Mouse (Mus musculus) limb, embryonic 11.5 days (tissue): ENCODE measurements at regions not wholly inside any gene's neighbourhood (a gene's known extent, or its start where the extent isn't known, plus 50 kb on each side); places are given as distances from the start of the nearest gene placed in this dataset.

ENCODE experiments used
- ATAC-seq: fragments of 200-750 bp; cut with Nextera tagmentation; 2 replicates; pipeline ENCODE4 v1.8.0; 2017; ENCODE audit warnings: low read depth; ENCODE audit not compliant: insufficient number of reproducible peaks, low FRiP score, low TSS enrichment
- DNase-seq: peaks from one replicate; pipeline ENCODE4 v3.0.0-alpha.2; 2015; ENCODE audit warnings: low spot score
- H3K27ac ChIP-seq: fragments of 300-500 bp; sonication (generic); replicated peaks from 2 replicates; pipeline ENCODE4 v1.5.1; 2014; ENCODE audit warnings: low read depth, mild to moderate bottlenecking, low read length
- H3K27me3 ChIP-seq: fragments of 300-500 bp; sonication (generic); 2 replicates; pipeline ENCODE4 v1.6.1; 2014; ENCODE audit warnings: mild to moderate bottlenecking, low read length, mixed read lengths; ENCODE audit not compliant: control insufficient read depth, insufficient read depth
- H3K36me3 ChIP-seq: fragments of 300-500 bp; sonication (generic); 2 replicates; pipeline ENCODE4 v1.6.1; 2014; ENCODE audit warnings: mild to moderate bottlenecking, low read length, moderate library complexity, mixed read lengths; ENCODE audit not compliant: control insufficient read depth, insufficient read depth
- H3K4me1 ChIP-seq: fragments of 300-500 bp; sonication (generic); 2 replicates; pipeline ENCODE4 v1.6.1; 2014; ENCODE audit warnings: low read length, mixed read lengths; ENCODE audit not compliant: control insufficient read depth, insufficient read depth
- H3K4me2 ChIP-seq: fragments of 300-500 bp; sonication (generic); 2 replicates; pipeline ENCODE4 v1.6.1; 2014; ENCODE audit warnings: low read depth, mild to moderate bottlenecking, moderate library complexity; ENCODE audit not compliant: severe bottlenecking
- H3K4me3 ChIP-seq: fragments of 300-500 bp; sonication (generic); 2 replicates; pipeline ENCODE4 v1.5.1; 2014; ENCODE audit warnings: low read depth, low read length
- H3K9ac ChIP-seq: fragments of 300-500 bp; sonication (generic); 2 replicates; pipeline ENCODE4 v1.6.1; 2014; ENCODE audit warnings: mild to moderate bottlenecking, low read length
- H3K9me3 ChIP-seq: fragments of 300-500 bp; sonication (generic); 2 replicates; pipeline ENCODE4 v1.6.1; 2016; ENCODE audit warnings: low read length; ENCODE audit not compliant: control insufficient read depth
- whole genome bisulfite sequencing: fragments of 180-500 bp; shearing (Covaris S2); extraction: QIAGEN DNeasy Blood & Tissue Kit; methylation state at CpG from one replicate; pipeline ENCODE4 v1.1.7; 2014; 5-methylcytosine and 5-hydroxymethylcytosine counted together

- Histone ChIP-seq H3K4me2 (no peak overlapping the region), H3K9me3 (no peaks in the 10 kb centered on the region), H3K27ac (no peak overlapping the region), H3K9ac (no peak overlapping the region), H3K36me3 (no peaks in the 10 kb centered on the region), H3K4me1 (no peaks in the 10 kb centered on the region; the same call in 1 of the 2 replicates), H3K27me3 (no peaks in the 10 kb centered on the region), H3K4me3 (no peak overlapping the region)
- WGBS = 85% methylated on average over 3 of the region's 3 CpGs
- ATAC-seq (no peak), DNase-seq (no peak)
Observed at GRCm38 (mm10) chr8:30962207-30962606, 2466.3 kb upstream of the 5930422O12Rik start.

GRCm38 (mm10) chr8:30982814-30983213 lies 2445.7 kb upstream of the 5930422O12Rik start:
- H3K4me1 ChIP-seq = no peaks in the 10 kb centered on the region
- no peaks in the 10 kb centered on the region for H3K36me3 ChIP-seq
- H3K9me3 ChIP-seq = no peaks in the 10 kb centered on the region
- no peak for DNase-seq
- WGBS = 71% methylated on average over 2 of the region's 2 CpGs
- H3K4me2 ChIP-seq = no peak overlapping the region
- H3K27ac ChIP-seq = no peak overlapping the region
- no peak overlapping the region for H3K4me3 ChIP-seq
- no peaks in the 10 kb centered on the region for H3K27me3 ChIP-seq
- no peak overlapping the region for H3K9ac ChIP-seq
- no peak for ATAC-seq

- no peaks in the 10 kb centered on the region for H3K4me1 ChIP-seq
- ATAC-seq (no peak), DNase-seq (no peak)
- H3K4me2 ChIP-seq = no peak overlapping the region
- H3K27ac ChIP-seq = no peak overlapping the region
- 83% methylated on average over 5 of the region's 5 CpGs for WGBS
- H3K9me3 ChIP-seq = no peaks in the 10 kb centered on the region
- H3K27me3 ChIP-seq = no peaks in the 10 kb centered on the region
- no peaks in the 10 kb centered on the region for H3K36me3 ChIP-seq
- H3K9ac ChIP-seq = no peak overlapping the region
- no peak overlapping the region for H3K4me3 ChIP-seq
Observed at GRCm38 (mm10) chr8:30988051-30988450, 2440.5 kb upstream of the 5930422O12Rik start.

- Histone ChIP-seq H3K9me3 (no peaks in the 10 kb centered on the region), H3K4me3 (no peak overlapping the region), H3K4me2 (no peak overlapping the region), H3K4me1 (peaks cover 5% of the 10 kb centered on the region; the same call in 1 of the 2 replicates), H3K27me3 (no peaks in the 10 kb centered on the region), H3K36me3 (no peaks in the 10 kb centered on the region), H3K27ac (no peak overlapping the region), H3K9ac (no peak overlapping the region)
- DNase-seq = no peak
- no peak for ATAC-seq
- WGBS = 41% methylated on average over 9 of the region's 9 CpGs
Observed at GRCm38 (mm10) chr8:30998657-30999056, 2429.9 kb upstream of the 5930422O12Rik start.

GRCm38 (mm10) chr8:31000120-31000519 lies 2428.4 kb upstream of the 5930422O12Rik start:
- H3K27ac ChIP-seq = no peak overlapping the region
- H3K4me3 ChIP-seq = no peak overlapping the region
- DNase-seq (no peak), ATAC-seq (no peak)
- H3K4me1 ChIP-seq = peaks cover 5% of the 10 kb centered on the region; the same call in 1 of the 2 replicates
- H3K36me3 ChIP-seq = no peaks in the 10 kb centered on the region
- H3K27me3 ChIP-seq = no peaks in the 10 kb centered on the region
- 81% methylated on average over 6 of the region's 6 CpGs for WGBS
- no peak overlapping the region for H3K4me2 ChIP-seq
- no peak overlapping the region for H3K9ac ChIP-seq
- H3K9me3 ChIP-seq = no peaks in the 10 kb centered on the region

- no peak overlapping the region for H3K4me2 ChIP-seq
- no peaks in the 10 kb centered on the region for H3K9me3 ChIP-seq
- 18% methylated on average over 5 of the region's 5 CpGs for WGBS
- H3K9ac ChIP-seq = no peak overlapping the region
- no peaks in the 10 kb centered on the region for H3K36me3 ChIP-seq
- H3K27me3 ChIP-seq = no peaks in the 10 kb centered on the region
- H3K4me3 ChIP-seq = no peak overlapping the region
- no peak overlapping the region for H3K27ac ChIP-seq
- H3K4me1 ChIP-seq = peaks cover 5% of the 10 kb centered on the region; the same call in 1 of the 2 replicates
- DNase-seq = peak; percentile 34
- no peak for ATAC-seq
Observed at GRCm38 (mm10) chr8:31001980-31002730, 2426.4 kb upstream of the 5930422O12Rik start.

- no peak for ATAC-seq
- H3K27me3 ChIP-seq = no peaks in the 10 kb centered on the region
- no peak overlapping the region for H3K27ac ChIP-seq
- WGBS = 61% methylated on average over 8 of the region's 8 CpGs
- no peak overlapping the region for H3K4me2 ChIP-seq
- H3K36me3 ChIP-seq = no peaks in the 10 kb centered on the region
- H3K4me3 ChIP-seq = no peak overlapping the region
- H3K9me3 ChIP-seq = no peaks in the 10 kb centered on the region
- H3K4me1 ChIP-seq = no peaks in the 10 kb centered on the region
- DNase-seq = no peak
- no peak overlapping the region for H3K9ac ChIP-seq
Observed at GRCm38 (mm10) chr8:31008309-31008708, 2420.2 kb upstream of the 5930422O12Rik start.

GRCm38 (mm10) chr8:31012068-31012467 lies 2416.4 kb upstream of the 5930422O12Rik start:
- Histone ChIP-seq H3K36me3 (no peaks in the 10 kb centered on the region), H3K4me2 (no peak overlapping the region), H3K4me3 (no peak overlapping the region), H3K27me3 (no peaks in the 10 kb centered on the region), H3K9ac (no peak overlapping the region), H3K9me3 (no peaks in the 10 kb centered on the region), H3K4me1 (no peaks in the 10 kb centered on the region), H3K27ac (no peak overlapping the region)
- no peak for ATAC-seq
- no peak for DNase-seq
- 82% methylated on average over 11 of the region's 11 CpGs for WGBS
